Mouse (Mus musculus): Measurements from ENCODE around the gene Entr1. TPM values are rescaled to one million over a fixed set of nuclear protein-coding genes. Genes with fewer than 3 reads are reported as not detected.

Entr1 gene
- total RNA-seq (2021), result 100 to 1,000 TPM; 151 to 165 TPM

GRCm38 (mm10) chr2:26389154-26389690 lies at the start of gene Entr1, which contains the start of gene Pmpca:
Gene Entr1 (minus strand): TSS chr2:26389316.
Gene Pmpca (plus strand): TSS chr2:26389339.
- DNase-seq, result peak; percentile 85 to 87

DNA sequence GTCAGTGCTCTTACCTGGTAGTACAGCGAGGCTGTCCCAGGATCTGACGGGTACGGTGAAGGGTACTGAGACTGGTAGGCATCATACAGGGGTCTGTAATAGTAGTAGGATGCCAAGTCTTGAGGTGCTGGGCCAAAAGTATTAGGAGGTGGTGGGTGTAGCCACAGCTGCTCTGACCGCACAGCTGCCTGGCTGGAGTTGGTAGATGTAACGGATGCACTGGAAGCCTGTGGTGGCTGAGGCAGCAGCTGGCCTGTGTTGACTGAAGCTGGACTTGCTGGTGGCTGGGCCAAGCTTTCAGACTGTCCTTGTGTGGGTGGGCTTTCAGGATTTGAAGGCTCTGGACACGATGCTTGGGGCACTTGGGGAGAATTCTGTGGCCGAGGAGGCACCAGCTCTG lies 49.3 kb upstream of the Entr1 start:
- no peak for DNase-seq

DNA sequence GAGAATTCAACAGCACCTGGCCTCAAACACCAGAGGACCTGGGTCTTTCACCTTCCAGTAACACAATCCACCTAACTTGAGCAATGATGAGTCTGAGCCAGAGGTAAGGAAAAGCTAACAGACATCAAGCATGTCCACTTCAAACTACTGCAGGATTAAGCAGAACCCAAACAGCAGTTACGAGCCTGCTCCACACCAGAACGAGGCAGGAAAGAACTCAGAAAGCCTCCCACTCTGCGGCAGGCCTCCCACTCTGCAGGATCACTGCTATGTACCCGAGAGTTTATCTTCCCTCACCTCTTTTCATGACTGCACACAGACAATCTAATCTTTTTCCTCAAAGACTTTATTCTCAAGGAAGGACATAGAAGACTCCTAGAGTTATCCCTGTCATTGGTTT lies 48.1 kb upstream of the Entr1 start:
- DNase-seq, result no peak

DNA sequence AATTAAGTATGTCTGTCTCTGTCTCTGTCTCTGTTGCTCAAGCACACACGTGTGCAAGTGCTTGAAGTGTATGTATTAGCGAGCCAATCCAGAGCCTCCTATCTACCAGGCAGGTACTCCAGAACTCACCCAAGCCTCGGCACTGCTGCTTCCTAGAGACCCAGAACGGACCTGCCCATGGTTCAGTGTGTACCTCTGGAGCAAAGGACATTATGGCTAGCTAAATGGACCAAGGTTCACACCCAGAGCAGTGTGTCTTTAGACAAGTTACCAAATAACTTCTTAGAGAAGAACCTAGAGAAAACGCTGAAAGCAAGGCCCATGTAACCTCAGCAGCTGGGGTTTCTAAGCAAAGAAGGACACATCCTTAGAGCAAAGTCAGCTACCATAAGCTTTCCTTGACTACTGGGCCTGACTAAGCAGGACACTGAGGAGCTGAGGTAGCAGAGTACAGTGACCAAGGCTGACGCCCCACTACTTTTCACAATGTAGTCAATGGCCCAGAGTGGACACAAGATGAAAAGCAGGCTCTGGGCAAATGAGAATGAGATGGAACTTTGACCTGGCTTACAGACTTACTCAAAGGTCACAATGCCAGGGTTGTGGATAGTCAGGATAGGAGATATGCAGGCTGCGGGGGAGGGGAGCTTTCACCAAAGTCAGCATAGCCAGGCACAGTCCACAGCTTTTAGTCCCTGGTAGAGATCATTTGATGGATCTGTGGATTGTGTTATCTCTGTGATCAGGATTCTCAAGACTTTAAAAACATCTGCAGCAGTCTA lies 45.9 kb upstream of the Entr1 start:
- DNase-seq, result no peak

DNA sequence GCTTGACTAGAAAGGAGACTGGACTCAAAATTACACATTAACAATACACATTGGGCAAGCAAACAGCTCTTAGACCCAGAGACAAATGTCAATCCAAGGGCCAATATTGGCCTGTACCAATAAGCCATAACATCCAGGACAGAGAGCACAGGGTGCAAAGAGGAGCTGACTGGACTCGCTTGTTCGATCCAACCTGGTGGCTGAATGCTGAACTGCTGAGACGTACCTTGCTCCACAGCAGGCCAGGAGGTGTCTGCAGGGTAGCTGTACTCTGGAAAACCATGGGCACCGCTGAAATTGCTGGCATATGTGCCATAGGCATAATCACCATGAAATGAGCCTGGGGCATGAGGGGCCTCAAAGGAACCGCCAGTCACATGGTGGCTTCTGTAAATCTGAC lies 40.7 kb upstream of the Entr1 start:
- DNase-seq, result no peak

DNA sequence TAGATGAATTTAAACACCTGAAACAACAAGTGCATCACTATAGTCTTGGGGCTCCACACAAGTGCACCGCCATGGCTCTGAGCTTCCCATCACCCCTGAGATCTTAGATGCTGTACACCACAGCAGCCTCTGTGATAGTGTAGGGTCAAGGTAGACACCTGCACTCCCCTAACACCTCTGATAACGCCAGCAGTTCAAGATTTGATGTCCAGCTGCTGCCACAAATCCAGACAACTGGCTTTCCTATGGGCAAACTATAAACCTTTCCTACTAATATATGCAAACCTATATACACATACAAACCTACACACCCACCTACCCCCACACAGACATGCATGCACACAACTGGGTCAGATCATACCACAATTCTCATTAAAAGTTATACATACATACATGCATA lies 35.4 kb upstream of the Entr1 start:
- DNase-seq, result no peak

GRCm38 (mm10) chr2:26423086-26423485 lies 34.0 kb upstream of the Entr1 start:
- DNase-seq, result no peak

- no peak for DNase-seq
These were observed 32.9 kb upstream of the Entr1 start for GRCm38 (mm10) chr2:26421969-26422368.

DNA sequence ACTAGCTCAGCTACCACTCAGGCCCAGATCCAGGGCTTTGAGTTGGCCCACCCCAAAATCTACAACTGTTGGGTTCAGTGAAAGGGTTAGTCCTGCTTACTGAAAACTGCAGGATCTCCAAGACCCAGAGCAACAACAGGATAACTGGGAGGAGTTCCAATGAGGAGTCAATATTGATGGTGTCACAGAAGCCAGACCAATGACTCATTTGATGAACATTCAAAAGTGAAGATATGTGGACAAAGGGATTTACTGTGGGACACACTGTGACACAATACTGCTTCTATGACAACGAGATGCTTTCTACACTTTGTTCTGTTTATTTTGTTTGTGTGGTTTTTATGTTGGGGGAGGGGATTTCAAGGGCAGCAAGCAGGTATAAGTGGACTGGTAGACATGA lies 29.0 kb upstream of the Entr1 start:
- no peak for DNase-seq

- DNase-seq, result no peak
These were observed 27.9 kb upstream of the Entr1 start for GRCm38 (mm10) chr2:26417066-26417465.

DNA sequence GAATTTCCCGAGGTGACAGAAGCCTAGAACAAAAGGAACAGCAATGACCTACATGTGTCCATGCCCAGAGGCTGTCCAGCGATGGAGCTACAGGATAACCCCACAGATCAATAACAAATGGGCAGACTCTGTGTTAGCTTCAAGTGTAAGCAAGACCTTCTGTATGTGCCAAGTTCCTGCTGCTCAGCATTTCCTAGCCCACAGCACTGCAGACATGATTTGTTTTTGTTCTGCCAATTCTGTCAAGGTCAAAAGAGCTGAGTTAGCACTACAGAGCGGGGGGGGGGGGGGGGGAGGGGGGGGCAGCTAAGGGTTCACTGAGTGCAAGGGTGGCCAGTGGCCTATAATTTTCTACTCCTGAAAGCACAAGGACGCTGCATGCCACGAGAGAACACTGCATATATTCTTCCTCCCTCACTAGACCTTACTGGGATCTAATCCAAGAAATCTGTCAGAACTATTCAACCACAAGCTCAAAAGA lies 21.9 kb upstream of the Entr1 start:
- DNase-seq, result no peak

DNA sequence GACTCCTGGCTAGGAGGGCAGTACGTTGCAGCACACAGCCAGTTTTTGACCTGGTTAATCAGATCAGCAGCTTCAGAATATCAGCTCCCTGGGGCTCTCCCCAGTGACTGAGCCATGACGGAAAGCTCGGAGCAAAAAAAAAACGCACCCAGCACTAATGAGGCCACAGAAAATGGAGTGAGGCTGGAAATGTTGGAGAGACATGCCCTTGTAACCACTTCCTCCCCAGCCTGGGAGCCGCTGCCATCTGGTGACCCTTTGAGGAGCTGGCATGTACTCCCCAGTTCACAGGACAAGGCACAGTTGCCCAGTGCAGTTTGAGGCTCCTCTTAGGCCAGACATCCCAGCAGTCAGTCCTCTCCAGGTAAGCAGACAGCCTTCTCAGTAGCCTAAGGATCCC lies 21.0 kb upstream of the Entr1 start:
- DNase-seq, result no peak

DNA sequence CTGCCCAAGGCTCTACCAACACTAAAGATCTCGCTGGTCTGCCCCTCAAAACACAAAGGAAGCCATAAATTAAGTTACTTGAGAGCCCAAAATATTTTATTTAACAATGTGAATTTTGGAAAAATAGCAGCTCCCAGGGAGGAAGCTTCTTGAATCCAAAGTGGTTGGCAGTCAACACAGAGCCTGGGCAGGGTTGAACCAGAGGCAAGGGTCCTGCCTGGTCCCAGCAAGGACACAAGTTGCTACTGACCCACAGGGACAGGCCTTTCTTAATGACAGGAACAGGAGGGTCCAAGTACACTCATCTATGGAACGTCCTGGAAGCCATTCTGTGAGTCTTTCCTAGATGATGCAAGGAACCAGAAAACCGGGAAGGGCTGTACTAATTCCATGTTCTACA lies 20.2 kb upstream of the Entr1 start:
- no peak for DNase-seq

DNA sequence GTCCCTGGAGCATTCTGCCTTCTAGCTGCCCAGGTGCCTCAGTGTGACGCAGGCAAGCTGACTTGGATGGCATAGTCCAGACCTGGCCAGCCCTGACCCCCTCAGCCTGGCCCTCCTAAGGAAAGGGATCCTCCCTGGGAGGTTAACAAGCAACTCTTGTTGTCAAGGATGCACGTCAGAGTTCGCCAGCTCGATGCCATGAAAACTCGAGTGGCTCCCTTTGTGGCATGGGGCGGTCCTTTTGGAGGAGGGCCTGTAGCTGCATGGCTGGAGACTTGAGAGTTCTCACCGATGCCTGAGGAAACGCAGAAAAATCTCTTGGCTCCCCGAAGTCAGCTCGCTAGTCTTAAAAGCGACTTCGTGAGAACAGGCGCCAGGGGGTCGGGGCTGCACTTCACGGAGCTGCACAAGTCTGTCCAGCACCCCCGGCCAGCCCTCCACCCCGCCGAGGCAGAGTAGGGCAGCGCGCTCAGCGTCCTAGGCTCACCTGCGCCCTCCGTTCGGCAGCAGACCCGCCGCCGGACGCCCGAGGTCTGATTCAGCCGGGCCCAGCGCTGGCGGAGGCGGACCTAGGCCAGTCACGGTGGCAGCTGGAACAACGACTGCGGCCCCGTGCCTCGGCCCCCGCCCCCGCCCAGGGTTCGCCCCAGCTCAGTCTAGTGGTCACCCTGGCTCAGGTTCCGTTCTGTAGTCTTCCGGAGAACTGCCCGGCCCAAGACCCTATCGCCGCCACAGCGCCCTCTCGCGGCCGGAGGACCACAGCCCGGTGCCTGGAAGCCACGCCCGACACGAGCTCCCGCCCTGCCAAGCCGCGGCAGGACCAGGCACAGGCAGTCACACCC lies 19.6 kb upstream of the Entr1 start, which contains the start of gene Inpp5e:
Inpp5e (minus strand) TSS at position 689 of the 842 bp plus-strand sequence.
- peak; percentile 95 to 97 for DNase-seq

GRCm38 (mm10) chr2:26403306-26403705 lies 14.2 kb upstream of the Entr1 start:
- no peak for DNase-seq

- DNase-seq, result no peak
These were observed 13.1 kb upstream of the Entr1 start for GRCm38 (mm10) chr2:26402265-26402664.

DNA sequence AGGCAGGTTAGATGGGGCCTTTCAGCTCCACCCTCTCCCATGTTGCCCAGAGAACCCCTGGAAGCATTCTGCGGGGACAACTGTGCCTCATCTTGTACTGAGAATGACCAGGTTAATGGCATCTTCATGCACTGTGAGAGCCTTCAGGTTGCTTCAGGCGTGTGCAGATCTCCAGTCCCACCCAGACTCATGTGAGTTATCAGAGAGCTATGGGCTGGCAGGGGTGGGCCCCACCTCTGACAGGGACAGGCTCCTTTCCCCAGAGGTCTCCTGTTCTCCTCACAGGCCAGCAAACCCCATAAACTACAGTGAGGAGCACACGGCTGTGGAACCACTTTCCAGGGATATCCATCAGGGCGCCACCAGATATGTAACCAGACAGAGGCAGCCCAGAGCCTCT lies 11.9 kb upstream of the Entr1 start:
- DNase-seq, result no peak

DNA sequence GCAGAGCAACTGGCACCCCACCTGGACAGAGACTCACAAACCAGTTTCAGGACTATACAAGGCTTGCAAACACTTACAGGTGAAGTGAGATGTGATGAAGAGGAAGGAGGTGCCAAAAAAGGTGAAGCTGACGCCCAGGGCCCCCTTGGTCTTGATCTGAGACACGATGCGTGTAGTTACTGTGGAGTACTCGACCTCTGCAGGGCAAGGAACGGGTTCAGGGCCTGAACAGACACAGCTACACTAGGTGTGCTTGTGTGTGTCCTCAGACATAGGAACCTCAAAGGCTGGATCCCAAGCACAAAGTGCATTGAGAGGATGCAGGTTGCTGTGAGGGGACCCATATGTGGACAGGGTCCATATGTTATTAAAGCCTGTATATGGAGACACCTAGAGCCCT lies 11.2 kb upstream of the Entr1 start:
- no peak for DNase-seq

DNA sequence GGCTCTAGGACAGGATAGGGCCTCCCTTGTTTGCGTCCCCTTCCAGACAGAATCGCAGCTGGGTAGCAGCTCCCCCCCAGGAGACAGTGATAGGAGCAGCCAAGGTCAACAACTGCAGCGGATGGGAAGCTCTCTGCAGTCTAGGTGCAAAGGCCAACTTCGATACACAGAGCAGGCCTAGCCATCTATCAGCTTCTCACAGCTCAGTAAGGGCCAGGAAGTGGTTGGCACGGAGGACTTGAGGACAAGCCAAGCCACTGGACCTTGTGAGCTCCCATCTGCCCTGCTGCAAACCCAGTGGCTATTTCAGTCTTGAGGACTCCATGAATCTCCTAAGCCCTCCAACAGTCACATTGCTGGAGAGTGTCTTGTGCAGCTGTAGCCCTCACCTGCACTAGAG lies 10.5 kb upstream of the Entr1 start:
- no peak for DNase-seq

DNA sequence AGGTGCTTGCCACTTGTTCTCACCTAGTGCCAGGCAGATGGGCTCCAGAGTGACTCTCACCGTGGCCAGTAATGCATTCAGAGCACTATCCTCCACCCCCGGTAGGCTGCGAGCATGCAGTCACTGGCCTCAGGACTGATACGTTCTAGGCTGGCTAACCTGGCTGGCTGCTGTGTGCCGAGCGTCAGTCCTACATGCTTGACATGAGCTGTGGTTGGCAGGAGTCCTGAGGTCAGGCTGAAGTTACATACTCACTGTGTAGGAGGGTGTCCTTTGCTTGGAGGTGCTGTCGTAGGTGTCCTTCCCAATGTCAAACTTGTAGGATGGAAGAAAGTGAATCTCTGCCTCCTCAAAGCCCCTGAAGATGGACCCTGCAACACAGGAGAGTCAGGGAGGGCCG lies 9.9 kb upstream of the Entr1 start:
- no peak for DNase-seq

DNA sequence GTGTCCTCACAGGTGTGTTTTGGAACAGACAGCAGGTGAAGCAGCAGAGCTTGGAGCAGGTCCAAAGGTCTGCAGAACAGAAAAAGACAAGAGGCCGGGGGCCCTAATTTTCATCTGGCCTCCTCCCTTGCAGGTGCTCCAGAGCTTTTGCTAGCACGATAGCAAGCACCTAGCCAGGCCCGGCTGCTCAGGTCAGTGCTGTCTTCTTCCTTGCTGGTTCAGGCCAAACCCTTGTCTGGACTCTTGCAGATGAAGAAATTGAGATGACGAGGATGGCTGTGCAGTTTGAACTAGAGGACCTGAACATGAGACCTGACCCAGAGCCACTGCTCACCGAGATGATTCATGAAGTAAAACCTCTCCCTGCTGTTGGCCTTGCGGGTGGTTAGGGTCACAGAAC lies 2.5 kb upstream of the Entr1 start:
- no peak for DNase-seq

DNA sequence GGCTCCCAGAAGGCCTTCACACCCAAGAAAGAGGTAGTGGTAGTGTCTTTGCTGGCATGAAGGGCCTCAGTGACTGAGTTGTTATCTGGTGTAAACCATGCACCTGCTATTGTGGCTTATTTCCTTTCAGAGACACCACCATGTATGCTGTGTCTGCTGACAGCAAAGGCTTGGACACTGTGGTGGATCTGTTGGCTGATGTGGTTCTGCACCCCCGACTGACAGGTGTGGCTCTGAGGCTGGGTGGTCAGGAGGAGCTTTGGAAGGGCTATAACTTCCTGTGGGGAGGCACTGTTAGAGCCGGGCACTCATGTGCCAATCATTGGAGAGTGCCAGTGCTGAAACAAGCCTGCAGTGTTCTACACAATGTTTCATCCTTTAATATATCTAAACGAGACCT lies 1.8 kb upstream of the Entr1 start:
- no peak for DNase-seq

- no peak for DNase-seq
These were observed 398 bp downstream of the Entr1 start for GRCm38 (mm10) chr2:26388682-26389153.
